Mouse (Mus musculus) small intestine, adult 2 months (tissue): Measurements from ENCODE around the gene Cnih2. TPM values are rescaled to one million over a fixed set of nuclear protein-coding genes. Genes with fewer than 3 reads are reported as not detected.

Experiments
- H3K27ac ChIP-seq: fragments of 200-500 bp; 2 replicates; pipeline ENCODE4 v1.5.1; 2012; ENCODE audit warnings: low read depth, low read length, control low read depth, inconsistent platforms; ENCODE audit not compliant: insufficient read depth
- H3K27me3 ChIP-seq: fragments of 200-500 bp; 2 replicates; pipeline ENCODE4 v1.6.1; 2012; ENCODE audit warnings: mild to moderate bottlenecking, moderate library complexity, low read length, inconsistent platforms; ENCODE audit not compliant: control insufficient read depth, insufficient read depth
- H3K36me3 ChIP-seq: fragments of 200-500 bp; 2 replicates; pipeline ENCODE4 v1.6.1; 2012; ENCODE audit warnings: mild to moderate bottlenecking, low read length, control low read depth, inconsistent platforms; ENCODE audit not compliant: control insufficient read depth, insufficient read depth
- H3K4me1 ChIP-seq: fragments of 200-500 bp; 2 replicates; pipeline ENCODE4 v1.6.1; 2012; ENCODE audit warnings: low read length, inconsistent platforms, mixed read lengths; ENCODE audit not compliant: control insufficient read depth, insufficient read depth, insufficient read length
- H3K4me3 ChIP-seq: fragments of 200-500 bp; 2 replicates; pipeline ENCODE4 v1.5.1; 2012; ENCODE audit warnings: low read depth, mild to moderate bottlenecking, control low read depth, inconsistent platforms, low read length, moderate library complexity
- CTCF ChIP-seq: fragments of 200-500 bp; IDR thresholded peaks from 2 replicates; pipeline ENCODE4 v1.5.1; 2012; ENCODE audit warnings: low read depth, mild to moderate bottlenecking, control low read depth, inconsistent platforms, low read length, moderate library complexity, mixed read lengths; ENCODE audit not compliant: insufficient replicate concordance, insufficient read length; ENCODE audit errors: extremely low read depth
- POLR2A ChIP-seq: fragments of 200-500 bp; IDR thresholded peaks from 2 replicates; pipeline ENCODE4 v1.6.1; 2012; ENCODE audit warnings: low read depth, mild to moderate bottlenecking, control low read depth, inconsistent platforms, low read length, moderate library complexity
- WGBS: fragments of 180-500 bp; shearing (Covaris S2); methylation state at CpG from one replicate; pipeline ENCODE4 v1.1.7; 2018; 5-methylcytosine and 5-hydroxymethylcytosine counted together
- polyA plus RNA-seq: library from polyadenylated mRNA; depleted of rRNA; stranded (reverse); fragments of >200 nt; gene quantifications from 2 replicates; pipeline ENCODE4 v1.2.3, GENCODE M21; 2012

Cnih2 gene
- polyA plus RNA-seq, 1 experiment, result 1.5 TPM

- WGBS, result 24% methylated on average over 10 of the region's 10 CpGs
- Histone ChIP-seq H3K4me1 (no peaks in the 10 kb centered on the region), H3K4me3 (no peak overlapping the region), H3K27me3 (no peaks in the 10 kb centered on the region), H3K27ac (no peak overlapping the region), H3K36me3 (no peaks in the 10 kb centered on the region)
- TF ChIP-seq CTCF (no peak), POLR2A (no peak)
Observed at GRCm38 (mm10) chr19:5058801-5059771, 39.2 kb downstream of the Cnih2 start.

GRCm38 (mm10) chr19:5057876-5058775 lies 40.2 kb downstream of the Cnih2 start:
- H3K4me1 ChIP-seq, result no peaks in the 10 kb centered on the region
- no peak overlapping the region for H3K27ac ChIP-seq
- H3K4me3 ChIP-seq, result no peak overlapping the region

GRCm38 (mm10) chr19:5056251-5056650 lies 42.1 kb downstream of the Cnih2 start:
- no peaks in the 10 kb centered on the region for H3K36me3 ChIP-seq
- H3K4me3 ChIP-seq, result no peak overlapping the region
- WGBS, result 20% methylated on average over 6 of the region's 6 CpGs
- no peaks in the 10 kb centered on the region for H3K27me3 ChIP-seq
- no peak for TF ChIP-seq POLR2A
- TF ChIP-seq CTCF, result peak; percentile 72; the same call in 1 of the 2 replicates
- no peaks in the 10 kb centered on the region; the same call in 1 of the 2 replicates for H3K4me1 ChIP-seq
- H3K27ac ChIP-seq, result no peak overlapping the region

More at GRCm38 (mm10) chr19:5057876-5058775, 40.2 kb downstream of the Cnih2 start:
- WGBS, result 28% methylated on average over 16 of the region's 16 CpGs
- H3K27me3 ChIP-seq, result no peaks in the 10 kb centered on the region
- H3K36me3 ChIP-seq, result no peaks in the 10 kb centered on the region
- TF ChIP-seq POLR2A (no peak), CTCF (no peak)

- 33% methylated on average over 9 of the region's 9 CpGs for WGBS
- TF ChIP-seq POLR2A, result no peak
- TF ChIP-seq CTCF, result peak; percentile 82
Observed at GRCm38 (mm10) chr19:5053909-5054308, 44.4 kb downstream of the Cnih2 start.

GRCm38 (mm10) chr19:5052853-5053252 lies 45.5 kb downstream of the Cnih2 start:
- no peak overlapping the region for H3K27ac ChIP-seq
- H3K4me3 ChIP-seq, result no peak overlapping the region
- peaks cover 8% of the 10 kb centered on the region; the same call in 1 of the 2 replicates for H3K36me3 ChIP-seq
- no peak for TF ChIP-seq POLR2A
- peaks cover 5% of the 10 kb centered on the region for H3K4me1 ChIP-seq
- WGBS, result 91% methylated on average over 17 of the region's 17 CpGs
- no peaks in the 10 kb centered on the region for H3K27me3 ChIP-seq

More at GRCm38 (mm10) chr19:5053909-5054308, 44.4 kb downstream of the Cnih2 start:
- H3K4me3 ChIP-seq, result no peak overlapping the region
- no peak overlapping the region for H3K27ac ChIP-seq
- H3K4me1 ChIP-seq, result peaks cover 5% of the 10 kb centered on the region
- H3K36me3 ChIP-seq, result peaks cover 6% of the 10 kb centered on the region; the same call in 1 of the 2 replicates
- H3K27me3 ChIP-seq, result no peaks in the 10 kb centered on the region

GRCm38 (mm10) chr19:5052166-5052822 lies 46.0 kb downstream of the Cnih2 start:
- H3K27ac ChIP-seq, result no peak overlapping the region
- no peak overlapping the region for H3K4me3 ChIP-seq
- H3K27me3 ChIP-seq, result no peaks in the 10 kb centered on the region
- TF ChIP-seq POLR2A, result no peak
- no peak for TF ChIP-seq CTCF
- H3K4me1 ChIP-seq, result peaks cover 5% of the 10 kb centered on the region
- peaks cover 13% of the 10 kb centered on the region; the same call in 1 of the 2 replicates for H3K36me3 ChIP-seq
- WGBS, result 78% methylated on average over 25 of the region's 25 CpGs

GRCm38 (mm10) chr19:5051515-5051914 lies 46.8 kb downstream of the Cnih2 start:
- Histone ChIP-seq H3K4me3 (peak overlapping the region; percentile 65), H3K36me3 (peaks cover 20% of the 10 kb centered on the region), H3K4me1 (peaks cover 5% of the 10 kb centered on the region), H3K27ac (no peak overlapping the region), H3K27me3 (no peaks in the 10 kb centered on the region)
- WGBS, result 96% methylated on average over 3 of the region's 3 CpGs
- no peak for TF ChIP-seq CTCF
- no peak for TF ChIP-seq POLR2A
